Mouse (Mus musculus) E14TG2a.4 (cell line): ENCODE measurements at regions not wholly inside any gene's neighbourhood (a gene's known extent, or its start where the extent isn't known, plus 50 kb on each side); places are given as distances from the start of the nearest gene placed in this dataset.

Experiments
- CTCF ChIP-seq: conservative IDR thresholded peaks from 2 replicates; pipeline ENCODE4 v1.5.1; 2014; ENCODE audit warnings: low read length
- NANOG ChIP-seq: IDR thresholded peaks from 2 replicates; pipeline ENCODE4 v1.6.1; 2014; ENCODE audit warnings: borderline replicate concordance, low read length, mixed read lengths
- POU5F1 ChIP-seq: IDR thresholded peaks from 2 replicates; pipeline ENCODE4 v1.6.1; 2014; ENCODE audit warnings: low read length, borderline replicate concordance

DNA sequence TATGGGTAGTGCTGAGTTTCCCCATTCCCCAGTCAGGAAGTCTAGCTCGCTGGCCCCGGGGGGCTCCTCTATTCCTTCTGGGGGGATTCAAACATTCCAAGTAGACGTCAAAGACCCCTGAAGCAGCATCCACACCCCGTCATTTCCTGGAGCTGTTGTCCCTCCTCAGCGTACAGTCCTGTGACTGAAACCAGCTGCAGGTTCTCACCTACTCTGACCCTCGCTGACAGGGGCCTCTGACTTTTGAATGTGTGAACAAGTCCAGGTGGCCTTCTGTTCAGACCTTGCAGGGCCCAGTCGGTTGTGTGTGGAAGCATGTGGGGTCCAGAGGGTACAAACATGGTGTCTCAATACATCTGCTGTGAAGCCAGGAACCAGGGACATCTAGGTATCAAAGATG is 55.2 kb upstream of the Larp1 start:
- no peak for TF ChIP-seq CTCF
- TF ChIP-seq NANOG, result no peak
- TF ChIP-seq POU5F1, result no peak
